12 mouse cellular contexts compared by ENCODE assay signal in genomic region chr6:35027257-35027656, GRCm38 (mm10). TPM values are rescaled to one million over a fixed set of nuclear protein-coding genes. Genes with fewer than 3 reads are reported as not detected.
DNase-seq lines count a peak whose midpoint lies in the region; ATAC-seq and TF ChIP-seq lines count a peak whose summit lies in the region.
"Had no signal": no experiment of that assay in that cellular context is flagged by ENCODE, and none has a peak within 500 bp of the region (broad histone marks: within the 10 kb centered on the region; RNA-seq: fewer than 3 reads in every experiment).

No protein-coding gene starts in this region.

- H3K9me3 ChIP-seq in hindbrain, postnatal 0 days (ENCODE audit: low read length): no peaks in the 10 kb centered on the region
- H3K9me3 ChIP-seq in hindbrain, embryonic 10.5 days: no peaks in the 10 kb centered on the region
- no peaks in the 10 kb centered on the region for H3K9me3 ChIP-seq in forebrain, postnatal 0 days (ENCODE audit: low read length)

- H3K4me3 ChIP-seq in hindbrain, postnatal 0 days (ENCODE audit: low read length): no peak overlapping the region
- H3K4me3 ChIP-seq in hindbrain, embryonic 10.5 days: no peak overlapping the region
- H3K4me3 ChIP-seq in forebrain, postnatal 0 days (ENCODE audit: low read depth, low read length): no peak overlapping the region
- H3K4me3 ChIP-seq: myocyte had no signal

- H3K36me3 ChIP-seq in hindbrain, postnatal 0 days (ENCODE audit: insufficient read depth, low read length): peaks cover 9% of the 10 kb centered on the region; the same call in 1 of the 2 replicates
- peaks cover 8% of the 10 kb centered on the region for H3K36me3 ChIP-seq in hindbrain, embryonic 10.5 days
- H3K36me3 ChIP-seq in forebrain, postnatal 0 days (ENCODE audit: insufficient read depth): 0 out of 2 replicates have a peak, but pooled peaks cover 6% of the 10 kb centered on the region

- WGBS in hindbrain, postnatal 0 days: 52% methylated on average over 6 of the region's 6 CpGs
- 68% methylated on average over 6 of the region's 6 CpGs for WGBS in hindbrain, embryonic 10.5 days
- WGBS in forebrain, postnatal 0 days: 51% methylated on average over 6 of the region's 6 CpGs

- peak; percentile 80; the same call in 1 of the 2 replicates for ATAC-seq in cerebellum, adult (ENCODE audit: insufficient number of reproducible peaks, low FRiP score, low TSS enrichment)
- peak; percentile 51; the same call in 1 of the 2 replicates for ATAC-seq in hindbrain, postnatal 0 days
- ATAC-seq in forebrain, postnatal 0 days: peak; percentile 54

- no peak for DNase-seq in cerebellum, postnatal 4 days (ENCODE audit: low spot score in 2 of 2)
- DNase-seq in hindbrain, postnatal 0 days (ENCODE audit: low spot score): peak; percentile 23
- DNase-seq in hindbrain, embryonic 10.5 days (ENCODE audit: low spot score): no peak
- peak; percentile 66 for DNase-seq in brain, adult 2 months (ENCODE audit: low read depth, low spot score)
- DNase-seq in forebrain, postnatal 0 days: no peak
- DNase-seq in left cerebral cortex, postnatal 10 days (ENCODE audit: extremely low spot score in 1 of 2, low spot score in 2 of 2): no peak
- DNase-seq in spleen, adult 12 weeks (ENCODE audit: low spot score): no peak
- DNase-seq: kidney, postnatal 10 days; thymus, postnatal 36 days had no signal

- H3K4me2 ChIP-seq in hindbrain, postnatal 0 days (ENCODE audit: low read depth, low read length): no peak overlapping the region
- no peak overlapping the region for H3K4me2 ChIP-seq in forebrain, postnatal 0 days (ENCODE audit: low read depth)

- peaks cover 5% of the 10 kb centered on the region; the same call in 1 of the 2 replicates for H3K4me1 ChIP-seq in hindbrain, postnatal 0 days (ENCODE audit: insufficient read depth, low read length)
- H3K4me1 ChIP-seq in hindbrain, embryonic 10.5 days (replicated peaks): peaks cover 7% of the 10 kb centered on the region; the same call in 1 of the 2 replicates
- H3K4me1 ChIP-seq in forebrain, postnatal 0 days (ENCODE audit: insufficient read depth): no peaks in the 10 kb centered on the region

- no peak for TF ChIP-seq CTCF in hindbrain, postnatal 0 days (IDR thresholded peaks at IDR 0.05; ENCODE audit: low read depth)
- no peak for TF ChIP-seq CTCF in forebrain, postnatal 0 days (IDR thresholded peaks at IDR 0.05; ENCODE audit: low read depth)

- no peaks in the 10 kb centered on the region for H3K27me3 ChIP-seq in hindbrain, postnatal 0 days (ENCODE audit: insufficient read depth, low read length)
- no peaks in the 10 kb centered on the region for H3K27me3 ChIP-seq in hindbrain, embryonic 10.5 days (ENCODE audit: insufficient read depth, poor library complexity, severe bottlenecking)
- no peaks in the 10 kb centered on the region for H3K27me3 ChIP-seq in forebrain, postnatal 0 days (ENCODE audit: insufficient read depth, low read length)

- intact Hi-C loops in left cerebral cortex, postnatal 10 days (cut with DNase I): no loop called here

- H3K9ac ChIP-seq in hindbrain, postnatal 0 days (replicated peaks; ENCODE audit: low read length): no peak overlapping the region
- no peak overlapping the region for H3K9ac ChIP-seq in forebrain, postnatal 0 days
- H3K9ac ChIP-seq: liver, embryonic 14.5 days had no signal

- H3K27ac ChIP-seq in hindbrain, postnatal 0 days: peak overlapping the region; percentile 27; the same call in 1 of the 2 replicates
- H3K27ac ChIP-seq in hindbrain, embryonic 10.5 days: no peak overlapping the region
- H3K27ac ChIP-seq in forebrain, postnatal 0 days (ENCODE audit: low read depth, low read length): no peak overlapping the region
- H3K27ac ChIP-seq: liver, embryonic 14.5 days had no signal

RNA-seq across cellular contexts. Expression of gene Slc23a4, which starts 39.1 kb away (rescaled TPM):
- total RNA-seq in hindbrain, postnatal 0 days (2014; rRNA removed): 1.8 and 2.6 TPM in 2 replicates
- 0.67 and 0.68 TPM in 2 replicates for polyA plus RNA-seq in hindbrain, postnatal 0 days (2015; fragmentation: Nextera tagmentation; extraction: Ambion mirVana)
- 0.29 and 0.37 TPM in 2 replicates for polyA plus RNA-seq in hindbrain, embryonic 10.5 days (2016; fragmentation: Nextera tagmentation; extraction: Ambion mirVana)
- total RNA-seq in forebrain, postnatal 0 days (2014; rRNA removed): 1.1 and 1.9 TPM in 2 replicates
- polyA plus RNA-seq in forebrain, postnatal 0 days (2015; fragmentation: Nextera tagmentation; extraction: Ambion mirVana): 0.48 and 0.52 TPM in 2 replicates
- 1 to 10 TPM; 1.4 to 1.6 TPM for total RNA-seq in left cerebral cortex, postnatal 10 days (2021)

Comparison
In these comparisons a context has a peak if more than half of its experiments do, and no peak if none do; other contexts are left out.
1. DNase-seq: peak in hindbrain, postnatal 0 days (single experiment) and brain, adult 2 months (single experiment); none in cerebellum, postnatal 4 days (0 of 2), hindbrain, embryonic 10.5 days (single experiment), forebrain, postnatal 0 days (single experiment), left cerebral cortex, postnatal 10 days (0 of 2) and spleen, adult 12 weeks (single experiment).
2. Peak in every context shown above with its lines, with median percentiles within 50 percentile points of each other: ATAC-seq.